In the genomic region with DNA sequence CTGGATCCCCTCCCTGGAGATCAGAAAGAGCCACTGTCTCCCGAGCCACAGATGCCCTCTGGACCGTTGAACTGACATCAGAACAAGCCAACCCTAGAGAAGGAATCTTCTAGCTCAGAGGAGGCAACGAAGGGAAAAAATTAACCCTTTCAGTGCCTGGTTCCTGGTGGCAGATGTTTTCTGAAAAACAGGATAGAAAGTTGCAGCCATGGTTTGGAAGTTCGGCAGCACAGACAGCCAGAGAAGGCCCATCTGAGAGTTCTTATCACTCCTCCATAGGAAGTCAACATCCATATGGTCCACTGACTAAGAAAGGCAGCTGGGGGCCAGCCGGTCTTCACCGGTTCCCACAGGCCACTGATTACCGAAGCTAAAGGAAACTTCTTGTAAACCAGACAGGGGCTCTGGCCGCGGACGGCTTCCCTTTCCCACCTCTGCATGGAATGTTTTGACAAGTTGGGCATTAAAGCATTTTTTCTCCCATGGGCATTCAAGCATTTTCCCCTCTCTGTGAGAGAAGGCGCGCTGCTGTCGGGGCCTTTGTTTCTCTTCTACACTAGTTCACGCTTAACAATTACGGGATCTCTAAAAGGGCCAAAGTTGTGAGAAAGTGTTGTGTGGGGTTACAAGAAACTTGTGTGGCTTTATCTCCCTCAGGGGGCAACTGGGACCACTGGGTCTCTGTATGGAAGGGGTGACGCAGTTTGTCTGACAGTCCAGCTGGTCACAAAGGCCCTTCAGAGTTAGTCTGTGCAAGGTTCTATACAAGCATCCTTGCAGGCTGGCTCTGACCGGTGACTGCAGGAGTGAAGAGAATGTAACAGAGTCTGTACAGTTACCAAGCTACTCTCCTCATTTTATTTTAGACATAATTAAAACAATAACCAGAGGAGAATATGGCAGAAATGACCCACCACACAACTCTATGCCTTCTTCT, we compare ENCODE assay signal across 8 mouse cellular contexts. TPM values are rescaled to one million over a fixed set of nuclear protein-coding genes. Genes with fewer than 3 reads are reported as not detected.
DNase-seq lines count a peak whose midpoint lies in the region; ATAC-seq and TF ChIP-seq lines count a peak whose summit lies in the region.

No protein-coding gene starts in this region.

- no peaks in the 10 kb centered on the region for H3K27me3 ChIP-seq in lung, embryonic 15.5 days
- no peaks in the 10 kb centered on the region for H3K27me3 ChIP-seq in hindbrain, embryonic 12.5 days
- H3K27me3 ChIP-seq in limb, embryonic 10.5 days (ENCODE audit: low read depth, poor library complexity, severe bottlenecking), result no peaks in the 10 kb centered on the region
- H3K27me3 ChIP-seq in stomach, embryonic 16.5 days (ENCODE audit: control insufficient read depth, insufficient read depth, low read length), result no peaks in the 10 kb centered on the region

- no peak overlapping the region for H3K9ac ChIP-seq in lung, embryonic 15.5 days
- H3K9ac ChIP-seq in hindbrain, embryonic 12.5 days, result peak overlapping the region; percentile 8; the same call in 1 of the 2 replicates
- H3K9ac ChIP-seq in stomach, embryonic 16.5 days (ENCODE audit: low read length), result peak overlapping the region; percentile 34; the same call in 1 of the 2 replicates

- no peak for DNase-seq in lung, postnatal 25 days (ENCODE audit: low spot score)
- peak; percentile 63 for DNase-seq in limb, embryonic 10.5 days (ENCODE audit: low spot score)
- no peak for DNase-seq in frontal cortex, postnatal 14 days (ENCODE audit: low spot score in 2 of 2)
- DNase-seq in left cerebral cortex, adult 2 months (ENCODE audit: extremely low spot score in 1 of 2, low spot score in 2 of 2), result no peak
- no peak for DNase-seq in cerebellum, postnatal 10 days

- H3K4me1 ChIP-seq in lung, embryonic 15.5 days, result peaks cover 69% of the 10 kb centered on the region
- peaks cover 46% of the 10 kb centered on the region for H3K4me1 ChIP-seq in hindbrain, embryonic 12.5 days
- peaks cover 59% of the 10 kb centered on the region for H3K4me1 ChIP-seq in limb, embryonic 10.5 days
- peaks cover 39% of the 10 kb centered on the region for H3K4me1 ChIP-seq in stomach, embryonic 16.5 days (ENCODE audit: control insufficient read depth, insufficient read depth, low read length)

- no peak overlapping the region for H3K4me2 ChIP-seq in lung, embryonic 15.5 days
- H3K4me2 ChIP-seq in hindbrain, embryonic 12.5 days (replicated peaks), result peak overlapping the region; percentile 8; the same call in 1 of the 2 replicates
- 0 out of 2 replicates have a peak overlapping the region, but pooled peaks have one; percentile 17 for H3K4me2 ChIP-seq in stomach, embryonic 16.5 days (ENCODE audit: low read depth, low read length)

- peak overlapping the region; percentile 34 for H3K27ac ChIP-seq in lung, embryonic 15.5 days
- peak overlapping the region; percentile 64 for H3K27ac ChIP-seq in hindbrain, embryonic 12.5 days
- peak overlapping the region; percentile 80 for H3K27ac ChIP-seq in limb, embryonic 10.5 days
- H3K27ac ChIP-seq in stomach, embryonic 16.5 days (ENCODE audit: low read length), result peak overlapping the region; percentile 76
- H3K27ac ChIP-seq in left cerebral cortex, adult 2 months, result no peak overlapping the region

- intact Hi-C loops in left cerebral cortex, adult 2 months (cut with DNase I), result no loop called here

- H3K4me3 ChIP-seq in lung, embryonic 15.5 days, result no peak overlapping the region
- no peak overlapping the region for H3K4me3 ChIP-seq in hindbrain, embryonic 12.5 days
- 0 out of 2 replicates have a peak overlapping the region, but pooled peaks have one; percentile 6 for H3K4me3 ChIP-seq in limb, embryonic 10.5 days
- H3K4me3 ChIP-seq in stomach, embryonic 16.5 days (replicated peaks; ENCODE audit: low read length), result no peak overlapping the region
- no peak overlapping the region for H3K4me3 ChIP-seq in left cerebral cortex, adult 2 months

- no peak for ATAC-seq in lung, embryonic 15.5 days (ENCODE audit: borderline replicate concordance, extremely low read depth, low FRiP score, low TSS enrichment)
- ATAC-seq in hindbrain, embryonic 12.5 days (ENCODE audit: low FRiP score), result peak; percentile 46; the same call in 1 of the 2 replicates
- ATAC-seq in stomach, embryonic 16.5 days (ENCODE audit: insufficient read depth, low FRiP score), result no peak

- H3K9me3 ChIP-seq in lung, embryonic 15.5 days, result no peaks in the 10 kb centered on the region
- H3K9me3 ChIP-seq in hindbrain, embryonic 12.5 days (replicated peaks), result no peaks in the 10 kb centered on the region
- H3K9me3 ChIP-seq in limb, embryonic 10.5 days (replicated peaks), result no peaks in the 10 kb centered on the region
- H3K9me3 ChIP-seq in stomach, embryonic 16.5 days (replicated peaks; ENCODE audit: control insufficient read depth, low read length), result no peaks in the 10 kb centered on the region

- H3K36me3 ChIP-seq in lung, embryonic 15.5 days, result no peaks in the 10 kb centered on the region
- no peaks in the 10 kb centered on the region for H3K36me3 ChIP-seq in hindbrain, embryonic 12.5 days
- no peaks in the 10 kb centered on the region for H3K36me3 ChIP-seq in limb, embryonic 10.5 days
- H3K36me3 ChIP-seq in stomach, embryonic 16.5 days (ENCODE audit: control insufficient read depth, insufficient read depth, low read length), result no peaks in the 10 kb centered on the region

- no peak for TF ChIP-seq CTCF in left cerebral cortex, adult 2 months (IDR thresholded peaks at IDR 0.05)

- 26% methylated on average over 17 of the region's 17 CpGs for WGBS in lung, embryonic 15.5 days
- 4% methylated on average over 17 of the region's 17 CpGs for WGBS in hindbrain, embryonic 12.5 days
- WGBS in limb, embryonic 10.5 days, result 47% methylated on average over 17 of the region's 17 CpGs
- 32% methylated on average over 17 of the region's 17 CpGs for WGBS in stomach, embryonic 16.5 days

RNA-seq across cellular contexts. Expression of a gene that starts 49.9 kb away (rescaled TPM):
- polyA plus RNA-seq in lung, embryonic 15.5 days (2015; fragmentation: Nextera tagmentation; extraction: Ambion mirVana), result 335 and 360 TPM in 2 replicates
- 157 TPM in 2 replicates for polyA plus RNA-seq in hindbrain, embryonic 12.5 days (2016; fragmentation: Nextera tagmentation; extraction: Ambion mirVana)
- 141 and 145 TPM in 2 replicates for polyA plus RNA-seq in limb, embryonic 10.5 days (2016; fragmentation: Nextera tagmentation; extraction: Ambion mirVana)
- polyA plus RNA-seq in stomach, embryonic 16.5 days (2015; fragmentation: Nextera tagmentation; extraction: Ambion mirVana), result 207 and 211 TPM in 2 replicates
- total RNA-seq in left cerebral cortex, adult 2 months (2021), result 10 to 100 TPM; 55.4 to 66.2 TPM

RNA-seq across cellular contexts. Expression of a gene that starts 49.9 kb away (rescaled TPM):
- polyA plus RNA-seq in lung, embryonic 15.5 days (2015; fragmentation: Nextera tagmentation; extraction: Ambion mirVana), result 121 and 126 TPM in 2 replicates
- polyA plus RNA-seq in hindbrain, embryonic 12.5 days (2016; fragmentation: Nextera tagmentation; extraction: Ambion mirVana), result 74.6 and 82.2 TPM in 2 replicates
- polyA plus RNA-seq in limb, embryonic 10.5 days (2016; fragmentation: Nextera tagmentation; extraction: Ambion mirVana), result 53.0 and 53.6 TPM in 2 replicates
- polyA plus RNA-seq in stomach, embryonic 16.5 days (2015; fragmentation: Nextera tagmentation; extraction: Ambion mirVana), result 57.3 and 65.2 TPM in 2 replicates
- total RNA-seq in left cerebral cortex, adult 2 months (2021), result 10 to 100 TPM; 57.1 to 60.9 TPM
